Mouse (Mus musculus): Measurements from ENCODE around the gene Sufu. TPM values are rescaled to one million over a fixed set of nuclear protein-coding genes. Genes with fewer than 3 reads are reported as not detected.
A peak's percentile ranks its signal among the peaks of the same experiment; 100 is the strongest.

Gene Sufu
- polyA plus RNA-seq, 1 experiment from 2014 or later: 29.1 TPM

- Histone ChIP-seq H3K4me3 (replicated peaks; ENCODE audit: low read depth, low read length) (no peak overlapping the region), H3K9ac (replicated peaks; ENCODE audit: low read length) (peak overlapping the region; percentile 34), H3K36me3 (ENCODE audit: control insufficient read depth, insufficient read depth, low read length) (peaks cover 36% of the 10 kb centered on the region), H3K9me3 (ENCODE audit: control insufficient read depth, low read length) (no peaks in the 10 kb centered on the region), H3K27me3 (ENCODE audit: control insufficient read depth, insufficient read depth, low read length) (no peaks in the 10 kb centered on the region), H3K4me2 (ENCODE audit: low read length) (peak overlapping the region; percentile 41), H3K4me1 (ENCODE audit: control insufficient read depth, insufficient read depth, low read length) (peaks cover 15% of the 10 kb centered on the region), H3K27ac (replicated peaks; ENCODE audit: low read depth, low read length) (peak overlapping the region; percentile 63; the same call in 1 of the 2 replicates)
- WGBS: 0% methylated on average over 13 of the region's 13 CpGs
- ATAC-seq (ENCODE audit: low FRiP score, low TSS enrichment): peak; percentile 65
- DNase-seq: peak; percentile 58
Measured at GRCm38 (mm10) chr19:46518352-46518787, 121.7 kb downstream of the Sufu start.

- ATAC-seq (ENCODE audit: low FRiP score, low TSS enrichment): no peak
Measured at GRCm38 (mm10) chr19:46518828-46519621, 122.3 kb downstream of the Sufu start.

GRCm38 (mm10) chr19:46521698-46522097 is 125.0 kb downstream of the Sufu start:
- DNase-seq: no peak
- H3K27ac ChIP-seq (replicated peaks; ENCODE audit: low read depth, low read length): no peak overlapping the region
- H3K9me3 ChIP-seq (ENCODE audit: control insufficient read depth, low read length): no peaks in the 10 kb centered on the region
- no peak overlapping the region for H3K4me3 ChIP-seq (replicated peaks; ENCODE audit: low read depth, low read length)
- H3K9ac ChIP-seq (replicated peaks; ENCODE audit: low read length): no peak overlapping the region
- H3K4me1 ChIP-seq (ENCODE audit: control insufficient read depth, insufficient read depth, low read length): peaks cover 47% of the 10 kb centered on the region
- H3K36me3 ChIP-seq (ENCODE audit: control insufficient read depth, insufficient read depth, low read length): peaks cover 5% of the 10 kb centered on the region; the same call in 1 of the 2 replicates
- no peak overlapping the region for H3K4me2 ChIP-seq (ENCODE audit: low read length)
- H3K27me3 ChIP-seq (ENCODE audit: control insufficient read depth, insufficient read depth, low read length): no peaks in the 10 kb centered on the region
- ATAC-seq (ENCODE audit: low FRiP score, low TSS enrichment): no peak

More at GRCm38 (mm10) chr19:46518828-46519621, 122.3 kb downstream of the Sufu start:
- peak overlapping the region; percentile 41 for H3K4me2 ChIP-seq (ENCODE audit: low read length)
- H3K27me3 ChIP-seq (ENCODE audit: control insufficient read depth, insufficient read depth, low read length): no peaks in the 10 kb centered on the region
- peak overlapping the region; percentile 34; the same call in 1 of the 2 replicates for H3K9ac ChIP-seq (replicated peaks; ENCODE audit: low read length)
- H3K4me1 ChIP-seq (ENCODE audit: control insufficient read depth, insufficient read depth, low read length): peaks cover 22% of the 10 kb centered on the region
- H3K4me3 ChIP-seq (replicated peaks; ENCODE audit: low read depth, low read length): no peak overlapping the region
- peaks cover 30% of the 10 kb centered on the region for H3K36me3 ChIP-seq (ENCODE audit: control insufficient read depth, insufficient read depth, low read length)
- 0 out of 2 replicates have a peak overlapping the region, but pooled peaks have one; percentile 63 for H3K27ac ChIP-seq (replicated peaks; ENCODE audit: low read depth, low read length)
- no peak for DNase-seq
- 12% methylated on average over 5 of the region's 5 CpGs for WGBS
- no peaks in the 10 kb centered on the region for H3K9me3 ChIP-seq (ENCODE audit: control insufficient read depth, low read length)

- peak; percentile 8 for DNase-seq
Measured at GRCm38 (mm10) chr19:46522433-46523044, 125.8 kb downstream of the Sufu start.

GRCm38 (mm10) chr19:46523131-46523479 is 126.4 kb downstream of the Sufu start:
- Histone ChIP-seq H3K4me3 (replicated peaks; ENCODE audit: low read depth, low read length) (peak overlapping the region; percentile 17; the same call in 1 of the 2 replicates), H3K9me3 (ENCODE audit: control insufficient read depth, low read length) (no peaks in the 10 kb centered on the region), H3K4me2 (ENCODE audit: low read length) (peak overlapping the region; percentile 54), H3K27ac (replicated peaks; ENCODE audit: low read depth, low read length) (peak overlapping the region; percentile 85), H3K27me3 (ENCODE audit: control insufficient read depth, insufficient read depth, low read length) (no peaks in the 10 kb centered on the region), H3K36me3 (ENCODE audit: control insufficient read depth, insufficient read depth, low read length) (no peaks in the 10 kb centered on the region), H3K4me1 (ENCODE audit: control insufficient read depth, insufficient read depth, low read length) (peaks cover 54% of the 10 kb centered on the region), H3K9ac (replicated peaks; ENCODE audit: low read length) (no peak overlapping the region; the same call in 1 of the 2 replicates)
- DNase-seq: no peak
- 0 out of 2 replicates have a peak, but pooled peaks have one; percentile 24 for ATAC-seq (ENCODE audit: low FRiP score, low TSS enrichment)

More at GRCm38 (mm10) chr19:46522433-46523044, 125.8 kb downstream of the Sufu start:
- H3K4me1 ChIP-seq (ENCODE audit: control insufficient read depth, insufficient read depth, low read length): peaks cover 54% of the 10 kb centered on the region
- H3K27me3 ChIP-seq (ENCODE audit: control insufficient read depth, insufficient read depth, low read length): no peaks in the 10 kb centered on the region
- H3K4me2 ChIP-seq (ENCODE audit: low read length): no peak overlapping the region
- WGBS: 43% methylated on average over 15 of the region's 15 CpGs
- no peak overlapping the region for H3K4me3 ChIP-seq (replicated peaks; ENCODE audit: low read depth, low read length)
- ATAC-seq (ENCODE audit: low FRiP score, low TSS enrichment): no peak
- no peak overlapping the region for H3K27ac ChIP-seq (replicated peaks; ENCODE audit: low read depth, low read length)
- H3K9me3 ChIP-seq (ENCODE audit: control insufficient read depth, low read length): no peaks in the 10 kb centered on the region
- no peak overlapping the region for H3K9ac ChIP-seq (replicated peaks; ENCODE audit: low read length)
- H3K36me3 ChIP-seq (ENCODE audit: control insufficient read depth, insufficient read depth, low read length): no peaks in the 10 kb centered on the region

- peak; percentile 87 for DNase-seq
- H3K4me1 ChIP-seq (ENCODE audit: control insufficient read depth, insufficient read depth, low read length): peaks cover 54% of the 10 kb centered on the region
- H3K27me3 ChIP-seq (ENCODE audit: control insufficient read depth, insufficient read depth, low read length): no peaks in the 10 kb centered on the region
- ATAC-seq (ENCODE audit: low FRiP score, low TSS enrichment): peak; percentile 89
- peak overlapping the region; percentile 29; the same call in 1 of the 2 replicates for H3K9ac ChIP-seq (replicated peaks; ENCODE audit: low read length)
- WGBS: 2% methylated on average over 20 of the region's 20 CpGs
- no peaks in the 10 kb centered on the region for H3K9me3 ChIP-seq (ENCODE audit: control insufficient read depth, low read length)
- H3K27ac ChIP-seq (replicated peaks; ENCODE audit: low read depth, low read length): peak overlapping the region; percentile 85
- peak overlapping the region; percentile 54 for H3K4me2 ChIP-seq (ENCODE audit: low read length)
- no peaks in the 10 kb centered on the region for H3K36me3 ChIP-seq (ENCODE audit: control insufficient read depth, insufficient read depth, low read length)
- peak overlapping the region; percentile 17 for H3K4me3 ChIP-seq (replicated peaks; ENCODE audit: low read depth, low read length)
Measured at GRCm38 (mm10) chr19:46523480-46524151, 126.9 kb downstream of the Sufu start.

GRCm38 (mm10) chr19:46524152-46524544 is 127.5 kb downstream of the Sufu start:
- Histone ChIP-seq H3K27me3 (ENCODE audit: control insufficient read depth, insufficient read depth, low read length) (no peaks in the 10 kb centered on the region), H3K4me2 (ENCODE audit: low read length) (peak overlapping the region; percentile 54), H3K36me3 (ENCODE audit: control insufficient read depth, insufficient read depth, low read length) (no peaks in the 10 kb centered on the region), H3K4me1 (ENCODE audit: control insufficient read depth, insufficient read depth, low read length) (peaks cover 57% of the 10 kb centered on the region), H3K9me3 (ENCODE audit: control insufficient read depth, low read length) (no peaks in the 10 kb centered on the region), H3K9ac (replicated peaks; ENCODE audit: low read length) (peak overlapping the region; percentile 31; the same call in 1 of the 2 replicates), H3K27ac (replicated peaks; ENCODE audit: low read depth, low read length) (peak overlapping the region; percentile 85), H3K4me3 (replicated peaks; ENCODE audit: low read depth, low read length) (0 out of 2 replicates have a peak overlapping the region, but pooled peaks have one; percentile 17)
- no peak for DNase-seq
- no peak for ATAC-seq (ENCODE audit: low FRiP score, low TSS enrichment)
- 12% methylated on average over 6 of the region's 6 CpGs for WGBS

- DNase-seq (peak; percentile 19), ATAC-seq (ENCODE audit: low FRiP score, low TSS enrichment) (no peak)
- Histone ChIP-seq H3K27me3 (ENCODE audit: control insufficient read depth, insufficient read depth, low read length) (no peaks in the 10 kb centered on the region), H3K9ac (replicated peaks; ENCODE audit: low read length) (peak overlapping the region; percentile 31; the same call in 1 of the 2 replicates), H3K27ac (replicated peaks; ENCODE audit: low read depth, low read length) (peak overlapping the region; percentile 85), H3K4me1 (ENCODE audit: control insufficient read depth, insufficient read depth, low read length) (peaks cover 63% of the 10 kb centered on the region), H3K4me3 (replicated peaks; ENCODE audit: low read depth, low read length) (no peak overlapping the region), H3K36me3 (ENCODE audit: control insufficient read depth, insufficient read depth, low read length) (no peaks in the 10 kb centered on the region), H3K9me3 (ENCODE audit: control insufficient read depth, low read length) (no peaks in the 10 kb centered on the region), H3K4me2 (ENCODE audit: low read length) (peak overlapping the region; percentile 54)
- 25% methylated on average over 14 of the region's 14 CpGs for WGBS
Measured at GRCm38 (mm10) chr19:46524601-46525321, 128.1 kb downstream of the Sufu start.

All from midbrain, embryonic 14.5 days (tissue).